Mouse (Mus musculus) lung, postnatal 0 days (tissue): ENCODE results near the gene Rbms1.

Experiments
- CTCF ChIP-seq: IDR thresholded peaks from 2 replicates; pipeline ENCODE4 v1.5.1; 2016; ENCODE audit warnings: antibody characterized with exemption, mild to moderate bottlenecking
- EP300 ChIP-seq: IDR thresholded peaks from 2 replicates; pipeline ENCODE4 v1.6.1; 2016; ENCODE audit warnings: antibody characterized with exemption, mild to moderate bottlenecking, control low read depth

DNA sequence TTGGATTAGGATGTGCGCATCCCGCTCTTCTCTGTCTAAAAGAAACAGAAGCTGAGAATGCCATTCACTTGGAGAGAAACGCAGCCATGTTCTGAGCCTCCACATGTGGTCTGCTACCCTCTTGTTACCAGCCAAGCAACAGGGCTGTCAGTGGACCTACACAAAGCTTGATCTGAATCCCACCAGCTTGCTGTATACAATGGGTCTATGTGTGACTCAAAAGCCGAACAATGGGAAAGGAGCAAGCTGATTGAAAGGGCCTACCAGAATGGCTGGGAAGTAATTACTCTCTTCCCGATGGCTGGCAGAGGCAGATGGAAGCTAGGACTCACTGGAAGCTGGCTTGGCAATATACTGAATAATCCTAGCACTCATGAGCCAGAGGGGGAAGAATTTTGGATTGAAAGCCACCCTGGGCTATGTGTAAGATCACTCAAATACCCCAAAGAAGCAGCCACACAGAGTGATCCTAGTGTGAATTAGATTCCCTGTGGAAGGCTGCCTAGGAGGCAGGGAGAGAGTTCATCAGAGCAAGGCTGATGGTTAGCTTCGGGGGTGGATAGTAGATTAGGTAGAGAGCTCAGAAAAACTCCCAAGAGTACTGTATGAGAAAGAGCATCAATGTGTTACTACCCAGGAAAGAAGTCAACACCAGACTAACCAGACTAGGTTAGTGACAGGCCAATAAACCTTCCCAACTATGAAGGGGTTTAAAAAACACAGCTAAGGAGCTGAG is 174.7 kb downstream of the Rbms1 start:
- TF ChIP-seq EP300 (no peak), CTCF (no peak)
